Mouse (Mus musculus): ENCODE data around the gene Bckdk. TPM values are rescaled to one million over a fixed set of nuclear protein-coding genes. Genes with fewer than 3 reads are reported as not detected.
"Not testable (repeated sequence)": the region's sequence is repeated elsewhere in the genome, so short reads cannot be mapped to it uniquely, and the experiment has no call there.

The Bckdk gene
- total RNA-seq, 2 experiments from 2014 or later = 39.2 to 43.5 TPM

DNA sequence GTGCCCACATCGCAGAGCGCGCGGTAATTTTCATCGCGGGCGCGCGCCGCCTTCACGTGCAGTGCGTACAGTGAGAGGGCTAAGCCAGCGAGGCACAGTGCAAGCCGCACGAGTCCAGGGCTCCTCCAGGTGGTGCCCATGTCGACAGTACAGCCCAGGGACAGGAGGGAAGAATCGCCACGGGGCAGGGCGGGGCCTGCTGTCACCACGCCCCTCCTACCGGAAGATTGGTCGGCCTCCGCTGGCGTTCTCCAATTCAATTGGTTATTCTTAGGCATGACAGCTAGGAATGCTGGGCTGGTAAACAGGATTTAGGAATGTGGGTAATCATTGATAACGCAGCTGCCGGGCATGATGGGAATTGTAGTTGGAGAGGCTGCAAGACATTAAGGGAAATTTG is 8.4 kb upstream of the Bckdk start, which contains the start of the genes Gm21974 and Vkorc1:
Gm21974 (minus strand) TSS at position 13 of the 400 bp plus-strand sequence.
Vkorc1 (minus strand) TSS at position 176 of the 400 bp plus-strand sequence.
- peak; percentile 95 for DNase-seq
- intact Hi-C loops (cut with DNase I) = no loop called here

DNA sequence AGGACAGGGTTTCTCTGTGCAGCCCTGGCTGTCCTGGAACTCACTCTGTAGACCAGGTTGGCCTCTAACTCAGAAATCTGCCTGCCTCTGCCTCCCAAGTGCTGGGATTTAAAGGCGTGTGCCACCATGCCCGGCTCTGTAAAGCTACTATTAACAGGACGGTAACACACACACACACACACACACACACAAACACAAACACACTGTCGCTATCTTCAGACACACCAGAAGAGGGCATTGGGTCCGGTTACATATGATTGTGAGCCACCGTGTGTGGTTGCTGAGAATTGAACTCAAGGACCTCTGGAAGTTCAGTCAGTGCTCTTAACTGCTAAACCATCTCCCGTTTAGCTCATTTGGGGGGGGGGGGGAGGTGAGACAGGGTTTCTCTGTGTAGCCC is 8.0 kb upstream of the Bckdk start:
- intact Hi-C loops (cut with DNase I); DNase-seq: not testable (repeated sequence)

DNA sequence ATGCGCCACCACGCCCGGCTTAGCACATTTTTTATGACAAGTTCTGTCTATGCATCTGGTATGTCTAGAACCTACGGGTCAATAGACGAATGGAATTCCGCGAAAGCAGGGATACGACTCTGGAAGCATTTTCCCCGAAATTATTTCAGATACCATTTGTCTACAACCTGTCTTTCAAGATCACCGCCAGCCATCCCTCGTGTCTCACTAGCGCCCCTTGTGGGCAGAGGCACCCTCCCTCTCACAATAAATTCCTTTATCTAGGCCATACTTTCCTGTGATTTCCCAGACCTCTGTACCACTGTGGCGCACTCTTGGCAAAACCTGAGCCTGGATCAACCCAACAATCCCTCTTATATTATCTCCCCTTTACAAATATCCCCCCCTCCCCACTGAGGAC is 7.5 kb upstream of the Bckdk start:
- intact Hi-C loops (cut with DNase I) = no loop called here
- DNase-seq = peak; percentile 70

DNA sequence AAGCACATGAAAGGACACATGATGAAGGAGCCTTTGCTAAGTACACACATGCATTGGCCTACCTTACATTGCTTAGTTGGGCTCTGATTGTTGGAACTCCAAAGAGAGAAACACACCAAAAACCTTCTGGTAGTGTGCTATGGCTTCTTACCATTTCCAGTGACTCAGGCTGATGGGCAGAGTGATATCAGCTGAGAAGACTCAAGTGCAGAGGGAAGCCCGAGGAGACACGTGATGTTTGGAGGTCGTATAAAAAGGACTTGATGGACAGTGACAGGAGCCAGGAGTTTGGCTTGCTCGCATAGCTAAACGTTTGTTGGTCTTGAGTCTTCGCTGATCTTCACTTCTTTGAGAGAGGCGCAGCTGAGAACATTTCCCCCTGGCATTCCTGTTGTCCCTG is 6.3 kb upstream of the Bckdk start:
- DNase-seq = no peak
- intact Hi-C loops (cut with DNase I) = no loop called here

DNA sequence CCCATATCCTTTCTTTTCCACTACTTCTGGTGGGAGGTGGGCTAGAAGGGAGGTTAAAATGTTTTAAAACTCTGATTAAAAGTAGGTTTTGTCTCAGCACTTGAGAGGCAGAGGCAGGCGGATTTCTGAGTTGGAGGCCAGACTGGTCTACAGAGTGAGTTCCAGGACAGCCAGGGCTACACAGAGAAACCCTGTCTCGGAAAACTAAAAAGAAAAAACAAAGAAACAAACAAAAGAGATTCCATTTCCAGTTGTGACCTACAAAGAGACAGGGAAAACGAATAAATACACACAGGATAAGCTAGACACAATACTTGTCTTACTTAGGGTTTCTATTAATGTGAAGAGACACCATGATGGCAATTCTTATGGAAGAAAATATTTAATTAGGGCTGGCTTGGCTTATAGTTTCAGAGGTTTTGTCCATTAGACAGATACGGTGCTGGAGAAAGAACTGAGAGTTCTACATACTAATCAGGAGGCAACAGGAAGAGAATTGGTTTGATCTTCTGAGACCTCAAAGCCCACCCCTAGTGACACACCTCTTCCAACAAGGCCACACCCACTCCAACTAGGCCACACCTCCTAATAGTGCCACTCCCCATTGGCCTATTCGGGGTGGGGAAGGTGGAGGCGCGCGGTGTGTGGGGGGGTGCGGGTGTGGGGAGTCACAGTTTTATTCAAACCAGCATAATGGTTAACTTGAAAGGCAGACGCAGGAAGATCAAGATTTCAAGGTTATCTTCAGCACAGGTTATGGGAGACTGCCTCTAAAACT is 5.5 kb upstream of the Bckdk start:
- intact Hi-C loops (cut with DNase I) = no loop called here
- DNase-seq = no peak

DNA sequence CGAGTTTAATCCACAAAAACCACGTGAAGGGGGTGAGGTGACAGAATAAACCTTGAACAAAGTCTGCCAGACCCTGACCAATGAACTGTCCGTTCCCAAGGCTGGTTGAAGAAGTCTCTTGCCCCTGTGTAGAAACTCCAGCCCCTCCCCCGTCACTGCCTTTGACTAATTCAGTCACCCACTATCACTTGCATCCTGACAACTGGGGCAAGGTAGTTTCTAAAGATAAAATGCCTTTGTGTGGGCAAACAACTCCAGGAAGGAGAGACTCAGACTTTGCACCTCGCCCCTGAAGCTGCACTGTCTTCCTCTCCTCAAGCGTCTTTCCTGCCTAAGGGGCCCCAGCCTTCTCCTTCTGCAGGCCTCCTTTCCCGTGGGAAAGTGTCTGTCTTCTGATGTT is 3.9 kb upstream of the Bckdk start:
- intact Hi-C loops (cut with DNase I) = no loop called here
- DNase-seq = no peak

DNA sequence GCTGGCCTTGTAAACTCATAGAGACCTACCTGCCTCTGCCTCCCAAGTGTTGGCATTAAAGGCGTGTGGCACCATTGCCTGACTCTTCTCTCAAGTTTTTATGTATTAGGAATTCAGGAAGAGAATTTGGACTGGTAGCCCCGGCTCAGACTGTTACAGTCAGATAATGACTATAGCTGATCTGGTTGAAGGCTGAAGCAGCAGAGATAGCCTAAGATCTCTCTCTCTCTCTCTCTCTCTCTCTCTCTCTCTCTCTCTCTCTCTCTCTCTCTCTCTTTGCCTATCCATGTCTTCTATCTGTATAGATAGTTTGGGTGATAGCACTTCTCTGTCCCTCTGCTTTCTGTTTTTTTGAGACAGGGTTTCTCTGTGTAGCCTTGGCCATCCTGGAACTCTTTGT is 2.1 kb upstream of the Bckdk start:
- intact Hi-C loops (cut with DNase I) = no loop called here
- no peak for DNase-seq

DNA sequence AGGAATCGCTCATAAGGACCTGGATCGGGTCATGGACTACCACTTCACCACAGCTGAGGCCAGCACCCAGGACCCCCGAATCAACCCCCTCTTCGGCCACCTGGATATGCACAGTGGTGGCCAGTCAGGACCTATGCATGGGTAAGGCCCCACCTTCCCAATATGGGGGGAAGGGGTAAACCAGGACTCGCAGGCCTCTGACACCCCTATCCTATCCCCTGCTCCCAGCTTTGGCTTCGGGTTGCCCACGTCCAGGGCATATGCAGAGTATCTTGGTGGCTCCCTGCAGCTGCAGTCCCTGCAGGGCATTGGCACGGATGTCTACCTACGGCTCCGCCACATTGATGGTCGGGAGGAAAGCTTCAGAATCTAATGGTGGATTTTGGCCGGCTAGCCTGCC is 4.1 kb downstream of the Bckdk start:
- no peak for DNase-seq
- intact Hi-C loops (cut with DNase I) = no loop called here

DNA sequence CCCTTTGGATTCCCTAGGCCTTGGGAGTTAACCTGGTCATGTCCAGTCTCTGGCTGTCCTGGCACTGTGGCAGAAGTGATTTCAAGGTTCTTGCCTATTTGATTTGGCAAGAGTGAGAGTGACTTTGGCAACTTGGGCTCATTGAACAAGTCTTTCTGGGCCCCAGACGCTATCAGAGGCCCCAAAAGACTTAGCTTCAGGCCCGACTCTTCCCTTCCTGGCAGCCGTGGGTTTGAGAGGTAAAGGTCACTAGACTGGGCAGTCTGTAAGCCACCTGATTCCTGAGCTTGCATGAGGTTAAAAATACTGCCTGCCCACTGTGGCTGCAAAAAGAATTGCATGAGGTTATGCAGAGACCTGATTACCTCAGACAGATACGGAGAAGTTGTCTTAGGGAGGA is 4.8 kb downstream of the Bckdk start:
- DNase-seq = no peak
- intact Hi-C loops (cut with DNase I) = no loop called here

DNA sequence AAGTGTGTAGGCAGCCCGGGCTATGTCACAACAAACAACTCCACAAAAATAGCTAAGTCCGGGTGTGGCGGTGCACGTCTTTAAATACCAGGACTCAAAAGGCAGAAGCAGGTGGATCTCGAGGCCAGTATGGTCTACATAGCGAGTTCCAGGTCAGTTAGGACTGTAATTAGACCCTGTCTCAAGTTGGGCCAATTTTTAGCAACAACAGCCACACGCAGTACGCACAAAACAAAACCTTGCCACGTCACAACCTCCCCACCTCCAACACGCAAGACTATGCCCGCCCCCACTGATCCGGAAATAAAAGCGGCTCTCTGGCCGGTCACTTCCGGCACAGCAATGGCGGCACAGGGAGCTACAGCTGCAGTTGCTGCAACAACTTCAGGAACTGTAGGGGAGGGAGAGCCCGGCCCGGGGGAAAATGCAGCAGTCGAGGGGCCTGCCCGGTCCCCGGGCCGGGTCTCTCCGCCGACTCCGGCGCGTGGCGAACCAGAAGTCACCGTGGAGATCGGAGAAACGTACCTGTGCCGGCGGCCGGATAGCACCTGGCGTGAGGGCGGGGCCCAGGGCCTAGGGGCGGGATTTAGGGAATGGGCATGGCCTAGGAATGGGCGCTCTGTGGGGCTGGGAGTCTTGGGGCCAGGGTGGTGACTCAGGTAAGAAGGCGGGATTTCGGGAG is 8.4 kb downstream of the Bckdk start, which contains the start of gene Kat8:
Kat8 (plus strand) TSS at position 327 of the 682 bp plus-strand sequence.
- intact Hi-C loops (cut with DNase I) = no loop called here
- DNase-seq = peak; percentile 89

DNA sequence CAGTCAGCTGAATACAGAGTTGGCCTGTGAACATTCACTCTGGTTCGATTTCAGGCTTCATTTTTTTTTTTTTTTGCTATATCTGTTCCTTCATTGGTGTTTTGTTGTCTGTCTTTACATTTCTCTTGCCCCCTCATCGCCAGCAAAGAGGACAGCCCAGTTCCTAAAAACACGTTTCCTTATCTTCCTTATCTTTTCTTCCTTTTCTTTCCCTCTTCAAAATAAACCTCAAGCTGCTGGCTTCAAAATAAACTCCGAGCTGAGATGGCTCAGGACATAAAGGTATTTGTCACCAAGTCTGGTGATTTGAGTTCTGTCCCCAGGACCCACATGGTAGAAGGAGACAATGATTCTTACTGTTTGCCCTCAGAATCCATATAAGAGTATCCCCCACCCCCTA is 9.1 kb downstream of the Bckdk start:
- intact Hi-C loops (cut with DNase I) = no loop called here
- DNase-seq = no peak

DNA sequence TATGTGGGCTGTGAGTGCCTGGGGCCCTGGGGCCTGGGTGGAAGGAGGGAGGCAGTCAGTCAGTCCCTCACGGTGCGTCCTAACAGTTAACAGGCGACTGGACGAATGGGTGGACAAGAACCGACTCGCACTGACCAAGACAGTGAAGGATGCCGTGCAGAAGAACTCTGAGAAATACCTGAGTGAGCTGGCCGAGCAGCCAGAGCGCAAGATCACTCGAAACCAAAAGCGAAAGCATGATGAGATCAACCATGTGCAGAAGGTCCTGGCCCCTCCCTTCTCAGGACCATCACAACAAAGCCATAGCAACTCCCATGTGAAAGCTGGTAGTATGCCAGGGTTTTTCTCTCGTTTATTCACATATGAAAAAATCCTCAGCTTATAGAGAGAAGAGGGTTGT is 11.4 kb downstream of the Bckdk start:
- no peak for DNase-seq
- intact Hi-C loops (cut with DNase I) = no loop called here

DNA sequence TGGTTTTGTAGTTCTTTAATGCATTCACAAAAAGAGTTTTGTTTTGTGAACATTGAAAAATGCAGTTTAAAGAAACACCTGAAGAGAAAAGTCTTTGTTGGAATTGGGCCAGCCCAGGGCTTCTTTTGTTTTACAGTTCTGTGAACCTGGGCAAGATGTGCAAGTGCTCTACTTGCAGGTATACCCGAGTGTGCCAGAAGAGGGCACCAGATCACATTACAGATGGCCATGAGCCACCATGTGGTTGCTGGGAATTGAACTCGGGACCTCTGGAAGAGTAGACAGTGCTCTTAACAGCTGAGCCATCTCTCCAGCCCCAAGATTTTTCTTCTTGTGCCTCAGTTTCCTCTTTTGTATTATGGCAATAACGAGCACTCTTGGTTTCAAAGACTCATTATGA is 14.3 kb downstream of the Bckdk start:
- peak; percentile 38 for DNase-seq
- intact Hi-C loops (cut with DNase I) = no loop called here

DNA sequence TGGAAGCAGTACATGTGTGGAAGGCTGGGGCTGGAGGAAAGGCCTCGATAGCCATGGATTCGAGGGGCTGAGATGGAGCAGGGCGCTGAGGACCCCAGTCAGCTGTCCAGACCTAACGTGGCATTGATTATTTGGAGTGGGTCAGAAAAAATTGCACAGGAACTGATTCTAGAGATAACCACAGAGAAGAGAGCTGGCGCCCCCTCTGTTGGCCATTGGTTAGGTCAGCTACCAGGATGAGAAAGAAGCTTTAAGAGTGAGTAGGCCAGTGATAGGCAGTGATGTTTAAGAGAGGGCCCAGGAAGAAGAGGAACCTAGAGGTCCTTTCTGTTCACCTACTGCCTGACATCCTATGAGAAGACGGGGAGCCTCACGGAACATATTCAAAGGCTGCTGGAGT is 15.4 kb downstream of the Bckdk start:
- intact Hi-C loops (cut with DNase I) = no loop called here
- DNase-seq = no peak

DNA sequence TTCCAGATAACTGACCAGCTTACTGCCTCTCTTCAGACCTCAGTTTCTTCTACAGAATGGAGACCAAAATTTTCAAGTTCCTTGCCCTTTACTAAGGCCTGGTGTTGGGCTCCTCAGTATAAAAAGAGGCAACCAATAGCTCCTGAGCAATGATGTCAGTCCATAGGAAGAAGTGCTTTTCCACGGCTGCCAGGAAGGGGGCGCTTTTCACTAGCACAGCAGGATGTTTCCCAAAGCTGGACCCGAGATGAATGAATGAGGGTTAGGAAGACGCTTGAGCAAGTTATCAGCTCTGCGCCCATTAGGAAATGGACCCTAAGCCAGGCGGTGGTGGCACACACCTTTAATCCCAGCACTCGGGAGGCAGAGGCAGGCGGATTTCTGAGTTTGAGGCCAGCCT is 17.6 kb downstream of the Bckdk start:
- intact Hi-C loops (cut with DNase I) = no loop called here
- DNase-seq = no peak

DNA sequence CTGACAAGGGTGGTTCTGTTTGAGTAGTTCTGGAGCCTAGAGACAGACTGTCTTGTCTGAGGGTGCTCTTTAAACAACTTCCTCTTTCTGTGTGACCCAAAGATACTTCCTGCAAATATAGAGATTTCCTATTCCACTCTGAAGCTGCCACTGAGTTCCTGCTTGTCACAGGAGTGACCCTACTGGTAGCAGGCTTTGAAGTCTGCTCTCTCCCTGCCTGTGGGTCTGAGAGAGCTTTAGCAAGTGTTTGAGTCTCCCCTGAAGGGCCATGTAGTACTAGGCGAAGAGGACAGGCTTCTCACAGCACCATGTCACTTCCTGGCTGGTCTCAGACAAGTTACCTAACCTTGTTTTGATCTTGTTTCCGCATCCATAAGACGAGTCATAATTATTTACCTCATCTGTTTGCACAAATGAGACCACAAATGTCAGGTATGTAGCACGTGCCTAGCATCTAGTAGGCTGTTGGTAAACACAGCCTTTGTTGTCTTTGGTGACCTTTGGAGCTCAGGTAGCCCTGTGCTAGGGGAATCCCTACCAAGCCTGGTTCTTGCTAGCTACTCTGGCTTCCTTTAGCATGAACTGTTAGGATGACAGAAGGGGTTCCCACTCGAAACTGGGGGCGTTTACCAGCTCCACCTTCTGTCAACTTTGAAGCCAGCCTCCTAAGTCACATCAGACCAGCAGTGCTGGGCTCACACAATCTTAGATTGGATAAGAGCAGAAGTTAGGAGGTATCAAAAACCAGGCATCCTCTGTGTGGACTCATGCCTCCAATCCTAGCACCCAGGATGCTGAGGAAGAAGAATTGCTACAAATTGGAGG is 18.8 kb downstream of the Bckdk start:
- intact Hi-C loops (cut with DNase I) = no loop called here
- DNase-seq = no peak

DNA sequence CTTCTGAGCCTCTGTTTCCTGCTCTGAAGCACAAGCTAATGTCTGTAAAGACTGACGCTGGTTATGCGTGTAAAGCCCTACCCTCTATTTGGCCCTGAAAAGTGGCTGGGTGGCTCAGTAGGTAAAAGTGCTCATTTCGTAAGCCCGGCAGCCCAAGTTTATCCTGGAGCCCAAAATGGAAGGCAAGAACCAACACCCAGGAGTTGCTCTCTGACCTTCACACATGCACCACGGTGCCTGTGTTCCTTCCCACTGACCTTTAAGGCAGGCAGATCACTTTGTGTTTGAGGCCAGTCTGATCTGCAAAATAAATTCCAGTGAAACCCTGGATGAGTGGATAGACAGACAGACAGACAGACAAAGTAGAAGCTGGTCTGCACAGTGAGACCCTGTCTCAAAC is 19.8 kb downstream of the Bckdk start:
- intact Hi-C loops (cut with DNase I) = no loop called here

DNA sequence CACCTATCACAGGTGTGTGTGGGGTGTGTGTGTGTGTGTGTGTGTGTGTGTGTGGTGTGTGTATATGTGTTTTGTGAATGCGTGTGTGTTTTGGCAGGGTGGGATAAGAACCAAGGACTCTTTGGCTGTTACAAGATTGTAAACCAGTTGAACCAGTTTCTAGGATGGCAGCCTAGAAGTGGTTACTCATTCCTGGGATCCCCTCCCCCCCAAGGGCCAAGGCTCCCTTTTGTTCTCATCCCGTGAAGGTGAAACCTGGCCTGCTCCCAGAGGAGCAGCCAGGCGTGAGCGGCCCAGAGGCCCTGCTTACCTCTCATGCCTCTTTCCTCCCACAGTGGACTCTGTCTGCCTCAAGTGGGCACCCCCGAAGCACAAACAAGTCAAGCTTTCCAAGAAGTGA is 21.4 kb downstream of the Bckdk start:
- DNase-seq = no peak
- intact Hi-C loops (cut with DNase I) = no loop called here

More for the DNA sequence above, 19.8 kb downstream of the Bckdk start:
- no peak for DNase-seq

DNA sequence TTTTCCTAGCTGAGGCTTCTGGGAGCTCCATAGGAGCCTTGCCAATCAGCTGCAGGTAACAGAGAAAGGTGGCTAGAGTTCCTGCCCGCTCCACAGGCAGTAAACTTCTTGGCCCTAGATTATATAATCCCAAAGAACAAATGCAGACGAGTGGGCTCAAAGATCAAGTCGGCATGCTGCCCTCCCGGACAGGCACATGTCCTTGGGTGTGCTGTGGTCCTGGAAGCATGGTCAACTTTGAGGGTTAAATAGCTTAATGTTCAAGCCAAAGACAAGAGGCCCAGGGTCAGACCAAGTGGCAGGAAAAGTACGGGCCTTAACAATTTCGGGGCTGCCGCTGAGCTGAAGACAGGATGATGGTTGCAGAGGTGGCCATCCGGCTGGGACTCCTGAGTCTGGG is 22.2 kb downstream of the Bckdk start:
- no peak for DNase-seq
- intact Hi-C loops (cut with DNase I) = no loop called here

DNA sequence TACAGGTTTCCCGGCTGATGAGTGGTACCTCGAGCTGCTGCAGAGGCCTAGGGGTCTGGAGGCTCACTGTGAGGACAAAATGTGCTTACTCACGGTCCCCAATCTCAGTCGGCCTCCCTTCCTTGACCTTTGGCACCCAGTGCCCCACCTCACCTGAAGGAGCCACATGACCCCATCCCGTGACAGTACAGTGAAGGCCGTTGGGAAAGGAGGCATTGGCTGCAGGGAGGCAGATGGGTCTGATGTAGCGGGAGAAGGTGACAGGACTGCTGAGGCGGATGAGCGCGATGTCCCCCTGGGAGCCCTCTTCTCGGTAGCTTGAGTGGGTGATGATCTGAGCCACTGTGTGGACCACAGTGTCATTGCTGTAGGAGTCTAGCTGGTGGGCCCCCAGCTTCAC is 23.0 kb downstream of the Bckdk start:
- DNase-seq = no peak
- intact Hi-C loops (cut with DNase I) = no loop called here

DNA sequence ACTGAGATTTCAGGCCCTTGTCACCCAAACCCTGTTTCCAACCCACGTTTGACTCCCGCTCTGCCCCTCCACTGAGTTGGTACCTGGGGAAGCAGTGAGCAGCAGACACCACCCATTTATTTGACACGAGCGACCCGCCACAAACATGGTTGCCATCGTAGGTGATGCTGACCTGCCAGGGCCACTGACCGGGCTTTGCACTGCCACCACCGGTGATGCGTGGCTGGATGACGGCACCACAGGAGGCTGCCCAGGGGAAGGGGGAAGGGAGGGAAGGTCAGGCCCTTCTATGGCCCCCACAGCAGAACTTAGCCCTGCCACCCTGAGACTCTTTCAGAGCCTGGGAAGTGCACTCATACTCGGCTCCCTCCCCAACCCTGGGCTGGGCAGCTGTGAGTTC is 23.8 kb downstream of the Bckdk start:
- intact Hi-C loops (cut with DNase I) = no loop called here
- no peak for DNase-seq

Data from left cerebral cortex, postnatal 4 days (tissue).